Mouse (Mus musculus): ENCODE results near the gene Soga1. TPM values are rescaled to one million over a fixed set of nuclear protein-coding genes. Genes with fewer than 3 reads are reported as not detected.
A peak's percentile ranks its signal among the peaks of the same experiment; 100 is the strongest.

Soga1 gene
- polyA plus RNA-seq, 2 experiments, result 1.6 to 1.8 TPM

DNA sequence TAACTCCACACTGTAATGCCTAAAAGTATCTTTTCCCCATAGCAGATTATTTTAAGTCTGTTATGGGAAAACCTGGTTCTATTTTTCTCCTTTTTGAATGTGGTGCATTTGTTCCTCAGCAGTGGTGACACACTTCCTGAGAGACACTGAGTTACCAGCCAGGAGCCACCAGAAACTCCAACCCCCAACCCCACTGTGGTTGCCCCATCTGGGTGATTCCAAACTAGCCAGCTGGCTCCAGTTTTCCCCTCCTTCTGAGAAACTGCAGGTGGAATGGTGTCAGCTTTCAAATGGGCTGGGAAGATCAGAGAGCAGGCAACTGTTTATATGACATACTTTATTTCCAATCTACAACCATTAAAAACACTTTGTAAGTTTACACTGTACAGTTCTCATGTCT is 68.9 kb downstream of the Soga1 start:
- H3K4me3 ChIP-seq (ENCODE audit: insufficient read depth in 1 of 2, low read depth in 2 of 2, low read length in 2 of 2), result no peak overlapping the region
- no peak overlapping the region for H3K27ac ChIP-seq
- H3K9ac ChIP-seq (replicated peaks), result no peak overlapping the region
- ATAC-seq (ENCODE audit: insufficient read depth) (no peak), DNase-seq (ENCODE audit: low read depth in 3 of 3, low spot score in 3 of 3) (no peak)
- H3K4me1 ChIP-seq (replicated peaks; ENCODE audit: control insufficient read depth in 2 of 2, insufficient read depth in 2 of 2, low read length in 1 of 2), result peaks cover 18 to 30% of the 10 kb centered on the region in 2 experiments
- no peak overlapping the region for H3K4me2 ChIP-seq (ENCODE audit: low read depth)
- H3K36me3 ChIP-seq (replicated peaks; ENCODE audit: control insufficient read depth, insufficient read depth, low read depth), result peaks cover 3% of the 10 kb centered on the region
- TF ChIP-seq EP300 (IDR thresholded peaks at IDR 0.05; ENCODE audit: low read depth) (no peak), CTCF (IDR thresholded peaks at IDR 0.05; ENCODE audit: low read depth) (no peak)
- H3K27me3 ChIP-seq (ENCODE audit: control insufficient read depth, insufficient read depth, low read length), result no peaks in the 10 kb centered on the region
- no peaks in the 10 kb centered on the region for H3K9me3 ChIP-seq (ENCODE audit: control insufficient read depth, low read length)

DNA sequence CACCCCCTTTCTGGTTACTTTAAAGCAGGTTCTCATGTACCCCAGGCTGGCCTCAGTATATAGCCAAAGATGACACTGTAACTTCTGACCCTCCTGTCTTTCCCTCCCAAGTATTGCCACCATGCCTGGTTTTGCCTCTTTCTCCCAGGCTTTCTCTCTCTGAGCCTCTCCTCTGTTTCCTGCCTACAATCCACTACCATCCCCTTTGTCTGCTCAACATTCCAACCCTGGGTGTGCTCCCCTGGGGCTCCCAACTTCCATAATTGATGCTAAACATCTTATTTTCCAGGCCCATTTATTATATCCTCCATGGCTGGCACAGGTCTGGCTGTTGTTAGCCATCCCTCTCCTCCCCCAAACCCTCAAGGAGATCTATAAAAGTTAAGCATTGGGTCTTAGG is 70.5 kb downstream of the Soga1 start:
- DNase-seq (ENCODE audit: low read depth in 3 of 3, low spot score in 3 of 3) (no peak), ATAC-seq (ENCODE audit: insufficient read depth) (no peak)
- TF ChIP-seq CTCF (IDR thresholded peaks at IDR 0.05; ENCODE audit: low read depth) (no peak), EP300 (IDR thresholded peaks at IDR 0.05; ENCODE audit: low read depth) (no peak)
- H3K9ac ChIP-seq (replicated peaks), result no peak overlapping the region
- H3K27ac ChIP-seq, result no peak overlapping the region
- H3K36me3 ChIP-seq (replicated peaks; ENCODE audit: control insufficient read depth, insufficient read depth, low read depth), result peaks cover 18% of the 10 kb centered on the region
- H3K9me3 ChIP-seq (ENCODE audit: control insufficient read depth, low read length), result no peaks in the 10 kb centered on the region
- H3K4me2 ChIP-seq (ENCODE audit: low read depth), result no peak overlapping the region
- no peak overlapping the region for H3K4me3 ChIP-seq (ENCODE audit: insufficient read depth in 1 of 2, low read depth in 2 of 2, low read length in 2 of 2)
- H3K27me3 ChIP-seq (ENCODE audit: control insufficient read depth, insufficient read depth, low read length), result no peaks in the 10 kb centered on the region
- H3K4me1 ChIP-seq (replicated peaks; ENCODE audit: control insufficient read depth in 2 of 2, insufficient read depth in 2 of 2, low read length in 1 of 2), result peaks cover 18 to 32% of the 10 kb centered on the region in 2 experiments

DNA sequence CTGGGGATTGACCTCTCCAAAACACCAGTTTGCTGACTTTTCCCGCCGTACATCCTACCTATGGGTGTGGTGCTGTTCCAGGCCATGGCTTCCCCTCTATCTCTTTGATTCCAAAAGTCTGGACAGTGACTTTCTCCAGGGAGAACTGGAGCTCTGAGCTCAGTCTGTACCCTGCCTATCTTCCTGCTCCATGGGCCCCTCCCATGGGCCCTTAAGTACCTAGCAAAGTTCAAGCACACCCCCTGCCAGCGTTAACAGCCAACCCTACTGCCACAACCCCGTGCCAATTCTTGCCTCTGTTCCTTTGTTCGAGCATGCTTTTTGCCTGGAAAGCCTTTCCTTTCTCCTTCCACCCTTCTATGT is 71.8 kb downstream of the Soga1 start:
- no peaks in the 10 kb centered on the region for H3K27me3 ChIP-seq (ENCODE audit: control insufficient read depth, insufficient read depth, low read length)
- H3K9me3 ChIP-seq (ENCODE audit: control insufficient read depth, low read length), result no peaks in the 10 kb centered on the region
- peak overlapping the region; percentile 92 for H3K4me2 ChIP-seq (ENCODE audit: low read depth)
- DNase-seq (ENCODE audit: low read depth in 3 of 3, low spot score in 3 of 3) (no peak), ATAC-seq (ENCODE audit: insufficient read depth) (no peak; the same call in 1 of the 2 replicates)
- H3K4me3 ChIP-seq (ENCODE audit: insufficient read depth in 1 of 2, low read depth in 2 of 2, low read length in 2 of 2), result peak overlapping the region; percentile 80 to 89
- H3K9ac ChIP-seq (replicated peaks), result peak overlapping the region; percentile 91
- H3K27ac ChIP-seq, result peak overlapping the region; percentile 76
- H3K36me3 ChIP-seq (replicated peaks; ENCODE audit: control insufficient read depth, insufficient read depth, low read depth), result peaks cover 26% of the 10 kb centered on the region
- peaks cover 18 to 32% of the 10 kb centered on the region in 2 experiments for H3K4me1 ChIP-seq (replicated peaks; ENCODE audit: control insufficient read depth in 2 of 2, insufficient read depth in 2 of 2, low read length in 1 of 2)
- TF ChIP-seq CTCF (IDR thresholded peaks at IDR 0.05; ENCODE audit: low read depth), result 0 out of 2 replicates have a peak, but pooled peaks have one; percentile 3
- no peak for TF ChIP-seq EP300 (IDR thresholded peaks at IDR 0.05; ENCODE audit: low read depth)
- 28% methylated on average over 5 of the region's 5 CpGs for WGBS (ENCODE audit: insufficient replicate concordance)

DNA sequence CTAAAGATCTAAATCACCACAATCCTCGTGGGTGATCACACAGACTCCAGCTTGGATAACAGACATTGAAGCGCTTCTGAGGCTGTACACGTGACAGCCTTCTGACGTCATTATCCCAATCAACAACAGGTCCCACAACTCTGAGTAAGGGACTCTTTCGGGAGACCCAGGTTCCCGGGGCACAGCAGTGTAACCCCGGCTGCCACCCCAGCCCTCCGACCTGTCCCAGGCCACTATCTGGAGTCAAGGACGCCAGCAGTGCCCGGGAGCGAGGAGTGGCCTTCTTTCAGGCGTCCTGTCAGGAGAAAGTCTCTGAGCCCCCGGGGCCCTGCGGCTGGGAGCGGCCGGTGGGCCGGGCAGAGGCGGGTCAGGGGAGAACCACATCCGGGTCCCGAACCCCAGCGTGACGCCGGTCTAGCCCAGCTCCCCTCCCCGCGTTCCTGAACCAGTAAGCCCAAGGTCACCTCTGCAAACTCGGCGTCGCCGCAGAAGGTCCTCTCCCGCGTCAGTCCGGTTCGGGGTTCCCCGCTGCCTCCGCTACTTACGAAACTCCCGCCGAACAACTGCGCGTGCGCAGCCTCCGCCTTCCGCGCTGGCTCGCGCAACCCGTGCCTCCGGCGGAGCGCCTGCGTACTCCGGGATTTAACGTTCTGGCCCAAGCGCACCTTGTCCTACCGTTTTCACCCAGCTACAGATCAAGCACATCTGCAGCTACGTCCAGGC is 72.4 kb downstream of the Soga1 start, which contains the start of gene Dsn1:
Dsn1 (minus strand) TSS at position 644 of the 723 bp plus-strand sequence.
- Histone ChIP-seq H3K9me3 (ENCODE audit: control insufficient read depth, low read length) (no peaks in the 10 kb centered on the region), H3K4me2 (ENCODE audit: low read depth) (peak within 1 kb of the TSS; percentile 92), H3K36me3 (replicated peaks; ENCODE audit: control insufficient read depth, insufficient read depth, low read depth) (peaks cover 27% of the 10 kb centered on the region), H3K4me3 (ENCODE audit: insufficient read depth in 1 of 2, low read depth in 2 of 2, low read length in 2 of 2) (peak within 1 kb of the TSS; percentile 80 to 89), H3K4me1 (replicated peaks; ENCODE audit: control insufficient read depth in 2 of 2, insufficient read depth in 2 of 2, low read length in 1 of 2) (peaks cover 18 to 28% of the 10 kb centered on the region in 2 experiments), H3K9ac (replicated peaks) (peak within 1 kb of the TSS; percentile 91), H3K27me3 (ENCODE audit: control insufficient read depth, insufficient read depth, low read length) (no peaks in the 10 kb centered on the region), H3K27ac (peak within 1 kb of the TSS; percentile 76)
- DNase-seq (ENCODE audit: low read depth in 3 of 3, low spot score in 3 of 3), result peak; percentile 79
- WGBS (ENCODE audit: insufficient replicate concordance), result under 1% methylated on average over 56 of the region's 56 CpGs
- TF ChIP-seq CTCF (IDR thresholded peaks at IDR 0.05; ENCODE audit: low read depth) (no peak), EP300 (IDR thresholded peaks at IDR 0.05; ENCODE audit: low read depth) (no peak)
- peak; percentile 88 for ATAC-seq (ENCODE audit: insufficient read depth)

DNA sequence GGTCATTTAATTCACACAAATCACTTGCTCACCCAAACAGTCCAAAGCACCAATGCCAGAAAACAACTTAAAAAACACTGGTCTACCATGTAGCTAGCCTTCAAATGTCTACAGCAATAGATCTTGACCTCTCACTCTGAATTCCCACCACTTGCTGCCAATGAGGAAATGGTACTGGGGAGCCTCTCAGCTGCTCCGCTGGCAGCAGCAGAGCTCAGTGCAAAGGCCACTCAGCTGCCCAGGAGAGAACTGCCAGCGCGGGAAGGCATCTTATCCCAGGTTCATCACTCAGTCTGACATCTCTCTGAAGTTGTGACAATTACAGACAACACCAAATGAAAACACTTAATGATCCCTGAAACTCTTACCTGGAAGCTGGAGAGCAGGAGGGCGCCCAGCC is 76.7 kb downstream of the Soga1 start:
- no peaks in the 10 kb centered on the region for H3K9me3 ChIP-seq (ENCODE audit: control insufficient read depth, low read length)
- no peak for ATAC-seq (ENCODE audit: insufficient read depth)

More for the DNA sequence above, 76.7 kb downstream of the Soga1 start:
- Histone ChIP-seq H3K4me2 (ENCODE audit: low read depth) (no peak overlapping the region), H3K4me1 (replicated peaks; ENCODE audit: control insufficient read depth in 2 of 2, insufficient read depth in 2 of 2, low read length in 1 of 2) (peaks cover 6 to 12% of the 10 kb centered on the region in 2 experiments), H3K27ac (no peak overlapping the region), H3K4me3 (ENCODE audit: insufficient read depth in 1 of 2, low read depth in 2 of 2, low read length in 2 of 2) (no peak overlapping the region), H3K27me3 (ENCODE audit: control insufficient read depth, insufficient read depth, low read length) (no peaks in the 10 kb centered on the region), H3K9ac (replicated peaks) (no peak overlapping the region), H3K36me3 (replicated peaks; ENCODE audit: control insufficient read depth, insufficient read depth, low read depth) (peaks cover 65% of the 10 kb centered on the region)
- DNase-seq (ENCODE audit: low read depth in 3 of 3, low spot score in 3 of 3), result no peak
- TF ChIP-seq EP300 (IDR thresholded peaks at IDR 0.05; ENCODE audit: low read depth) (no peak), CTCF (IDR thresholded peaks at IDR 0.05; ENCODE audit: low read depth) (no peak)
- 88% methylated on average over 4 of the region's 4 CpGs for WGBS (ENCODE audit: insufficient replicate concordance)

Data from liver, embryonic 14.5 days (tissue).